In genomic region chr15:31337192-31337741, GRCm38 (mm10) we compare ENCODE assay signal across 8 mouse cellular contexts. TPM values are rescaled to one million over a fixed set of nuclear protein-coding genes. Genes with fewer than 3 reads are reported as not detected.
A peak's percentile ranks its signal among the peaks of the same experiment; 100 is the strongest.
DNase-seq lines count a peak whose midpoint lies in the region; ATAC-seq and TF ChIP-seq lines count a peak whose summit lies in the region.

No protein-coding gene starts in this region.

- H3K9me3 ChIP-seq in embryonic facial prominence, embryonic 14.5 days (ENCODE audit: control insufficient read depth, low read length): no peaks in the 10 kb centered on the region
- no peaks in the 10 kb centered on the region for H3K9me3 ChIP-seq in embryonic facial prominence, embryonic 10.5 days

- ATAC-seq in embryonic facial prominence, embryonic 14.5 days (ENCODE audit: low read depth): 0 out of 2 replicates have a peak, but pooled peaks have one; percentile 53
- ATAC-seq in cerebellum, adult (ENCODE audit: insufficient number of reproducible peaks, low FRiP score, low TSS enrichment): no peak

- 73% methylated on average over 14 of the region's 14 CpGs for WGBS in embryonic facial prominence, embryonic 14.5 days
- 90% methylated on average over 14 of the region's 14 CpGs for WGBS in embryonic facial prominence, embryonic 10.5 days
- 74% methylated on average over 14 of the region's 14 CpGs for WGBS in macrophage (ENCODE audit: missing documents)

- TF ChIP-seq POLR2A in bone marrow macrophage, adult 2 months (IDR thresholded peaks at IDR 0.05; ENCODE audit: borderline replicate concordance, low read depth, low read length): no peak

- no peak overlapping the region for H3K27ac ChIP-seq in embryonic facial prominence, embryonic 14.5 days (replicated peaks; ENCODE audit: low read depth, low read length)
- no peak overlapping the region for H3K27ac ChIP-seq in embryonic facial prominence, embryonic 10.5 days (replicated peaks)
- H3K27ac ChIP-seq in bone marrow macrophage, adult 2 months (ENCODE audit: insufficient read depth, low read depth, low read length): peak overlapping the region; percentile 76
- peak overlapping the region; percentile 96 for H3K27ac ChIP-seq in layer of hippocampus, adult 2 months
- H3K27ac ChIP-seq in macrophage: peak overlapping the region; percentile 85

- no peak for TF ChIP-seq CTCF in bone marrow macrophage, adult 2 months (IDR thresholded peaks at IDR 0.05; ENCODE audit: low read depth, low read length)
- TF ChIP-seq CTCF in layer of hippocampus, adult 2 months (conservative IDR thresholded peaks at IDR 0.05): no peak

- no peak for DNase-seq in embryonic facial prominence, embryonic 14.5 days (ENCODE audit: low spot score)
- no peak for DNase-seq in embryonic facial prominence, embryonic 10.5 days (ENCODE audit: low spot score)
- DNase-seq in layer of hippocampus, adult 2 months (ENCODE audit: low spot score in 2 of 2): peak; percentile 82 to 93
- no peak for DNase-seq in spleen, postnatal 14 days (ENCODE audit: low spot score in 2 of 2)
- no peak for DNase-seq in cerebellum, adult 11-12 months

- H3K4me3 ChIP-seq in embryonic facial prominence, embryonic 14.5 days (ENCODE audit: low read depth, low read length): no peak overlapping the region
- no peak overlapping the region for H3K4me3 ChIP-seq in embryonic facial prominence, embryonic 10.5 days
- no peak overlapping the region for H3K4me3 ChIP-seq in bone marrow macrophage, adult 2 months (ENCODE audit: insufficient read depth, low read length)
- no peak overlapping the region for H3K4me3 ChIP-seq in layer of hippocampus, adult 2 months
- H3K4me3 ChIP-seq in macrophage (ENCODE audit: inconsistent target): no peak overlapping the region

- H3K36me3 ChIP-seq in embryonic facial prominence, embryonic 14.5 days (ENCODE audit: control insufficient read depth, insufficient read depth, low read length): no peaks in the 10 kb centered on the region
- no peaks in the 10 kb centered on the region for H3K36me3 ChIP-seq in embryonic facial prominence, embryonic 10.5 days (replicated peaks)
- no peaks in the 10 kb centered on the region for H3K36me3 ChIP-seq in macrophage (ENCODE audit: inconsistent target)

- H3K4me1 ChIP-seq in embryonic facial prominence, embryonic 14.5 days (ENCODE audit: control insufficient read depth, insufficient read depth, low read length): no peaks in the 10 kb centered on the region
- peaks cover 5% of the 10 kb centered on the region; the same call in 1 of the 2 replicates for H3K4me1 ChIP-seq in embryonic facial prominence, embryonic 10.5 days
- peaks cover 88% of the 10 kb centered on the region for H3K4me1 ChIP-seq in bone marrow macrophage, adult 2 months (ENCODE audit: control insufficient read depth, insufficient read depth, low read length)

- H3K9ac ChIP-seq in embryonic facial prominence, embryonic 14.5 days (ENCODE audit: low read depth, low read length): no peak overlapping the region

- H3K79me2 ChIP-seq in macrophage (ENCODE audit: inconsistent target): peaks cover 83% of the 10 kb centered on the region

- no peak overlapping the region for H3K4me2 ChIP-seq in embryonic facial prominence, embryonic 14.5 days (ENCODE audit: low read depth, low read length)

- H3K27me3 ChIP-seq in embryonic facial prominence, embryonic 14.5 days (replicated peaks; ENCODE audit: control insufficient read depth, insufficient read depth, low read length): no peaks in the 10 kb centered on the region
- H3K27me3 ChIP-seq in embryonic facial prominence, embryonic 10.5 days (replicated peaks; ENCODE audit: low read depth, poor library complexity, severe bottlenecking): 0 out of 2 replicates have a peak, but pooled peaks cover under 1% of the 10 kb centered on the region

RNA-seq across cellular contexts. Expression of gene Ankrd33b, which starts 30.3 kb away (rescaled TPM):
- polyA plus RNA-seq in embryonic facial prominence, embryonic 14.5 days (2014; fragmentation: Nextera tagmentation; extraction: Ambion mirVana): 1.0 and 1.1 TPM in 2 replicates
- 0.29 and 0.67 TPM in 2 replicates for polyA plus RNA-seq in embryonic facial prominence, embryonic 10.5 days (2016; fragmentation: Nextera tagmentation; extraction: Ambion mirVana)
- 7.8 and 9.5 TPM in 2 replicates for polyA plus RNA-seq in bone marrow macrophage, adult 2 months (2012; ENCODE audit: insufficient read depth, insufficient read length, missing spikeins)
- total RNA-seq in layer of hippocampus, adult 2 months (2021): 10 to 100 TPM; 58.7 to 59.4 TPM
- total RNA-seq in macrophage (2018; cell fraction: chromatin; rRNA removed): 100 to 1,000 TPM in 20 of 26 experiments, 10 to 100 TPM in 6; 61.5 to 833 (median 201) TPM
- 100 to 1,000 TPM in 3 of 26 experiments, 10 to 100 TPM in 23; 16.5 to 151 (median 40.9) TPM for total RNA-seq in macrophage (2018; cell fraction: cytosol; rRNA removed)
- total RNA-seq in macrophage (2018; cell fraction: nucleus; rRNA removed): 100 to 1,000 TPM in 19 of 26 experiments, 10 to 100 TPM in 7; 37.9 to 414 (median 149) TPM
- 17.4 to 30.3 TPM (median 22.9 TPM) in 3 replicates for polyA plus RNA-seq in macrophage (2018)

Comparison
In these comparisons a context has a peak if more than half of its experiments do, and no peak if none do; other contexts are left out.
1. DNase-seq: peak in layer of hippocampus, adult 2 months (2 of 2); none in embryonic facial prominence, embryonic 14.5 days (single experiment), embryonic facial prominence, embryonic 10.5 days (single experiment), spleen, postnatal 14 days (0 of 2) and cerebellum, adult 11-12 months (single experiment).
2. H3K27ac ChIP-seq: peak in bone marrow macrophage, adult 2 months (single experiment), layer of hippocampus, adult 2 months (single experiment) and macrophage (single experiment); none in embryonic facial prominence, embryonic 14.5 days (single experiment) and embryonic facial prominence, embryonic 10.5 days (single experiment).